Mouse (Mus musculus) inflammation-experienced regulatory T-cells, adult 6 months (primary cell): ENCODE measurements around the gene Rxfp1. TPM values are rescaled to one million over a fixed set of nuclear protein-coding genes. Genes with fewer than 3 reads are reported as not detected.

Source experiments
- ATAC-seq: one replicate; pipeline ENCODE4 v1.8.0; 2017
- polyA plus RNA-seq, 3 experiments: library from polyadenylated mRNA; unstranded; fragments of 100-300 nt; shearing (Covaris generic); gene quantifications; one replicate each; pipeline ENCODE4 v1.2.1; 2017

The Rxfp1 gene
- polyA plus RNA-seq, 3 experiments from 2014 or later = 0.11 TPM; not detected in 2

DNA sequence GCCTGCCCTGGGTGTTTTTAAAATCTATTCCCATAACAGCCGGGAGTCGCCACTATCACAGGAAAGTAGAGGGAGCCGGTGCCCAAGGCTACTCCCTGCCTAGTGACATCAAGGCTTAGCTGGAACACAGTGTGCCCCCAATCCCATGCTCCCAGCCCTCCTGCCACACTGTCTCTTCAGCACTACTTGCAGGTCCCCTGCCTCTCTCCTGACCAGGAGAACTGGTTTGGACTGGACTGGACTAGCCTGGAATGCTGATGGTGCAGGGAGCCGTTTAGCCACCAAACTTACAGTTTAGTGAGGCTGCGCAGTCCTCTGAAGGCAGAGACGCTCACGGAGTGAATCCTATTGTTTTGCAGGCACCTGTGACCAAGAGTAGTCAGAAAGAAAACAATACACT is 67.1 kb downstream of the Rxfp1 start:
- no peak for ATAC-seq

DNA sequence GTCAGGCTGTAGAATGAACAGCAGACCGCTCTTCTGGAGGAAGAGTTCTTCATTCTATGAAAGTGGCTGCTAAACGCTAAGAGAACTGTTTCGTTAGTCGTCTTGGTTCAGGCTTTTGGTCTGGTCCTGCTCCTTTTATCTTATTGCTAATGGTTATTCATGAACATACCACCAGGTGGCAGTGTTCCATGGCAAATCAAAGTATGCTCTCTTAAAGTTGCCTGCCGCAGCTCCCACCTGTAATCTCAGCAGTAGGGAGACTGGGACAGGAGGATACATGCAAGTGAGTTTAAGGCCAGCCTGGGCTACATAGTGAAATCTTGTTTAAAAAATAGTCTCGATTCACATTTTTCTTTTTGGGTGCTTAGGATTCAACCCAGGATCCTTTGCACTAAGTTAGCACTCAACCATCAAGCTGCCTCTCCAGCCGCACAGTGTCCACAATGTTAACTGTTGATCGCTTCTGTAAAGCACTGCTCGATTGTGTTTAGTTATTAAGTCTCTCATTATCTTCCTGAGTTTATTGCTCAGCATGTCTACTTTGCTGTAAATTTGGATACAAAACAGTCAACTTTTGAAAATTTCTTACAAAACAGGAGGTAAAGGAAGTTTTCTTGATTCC is 72.8 kb downstream of the Rxfp1 start:
- peak; percentile 77 for ATAC-seq

DNA sequence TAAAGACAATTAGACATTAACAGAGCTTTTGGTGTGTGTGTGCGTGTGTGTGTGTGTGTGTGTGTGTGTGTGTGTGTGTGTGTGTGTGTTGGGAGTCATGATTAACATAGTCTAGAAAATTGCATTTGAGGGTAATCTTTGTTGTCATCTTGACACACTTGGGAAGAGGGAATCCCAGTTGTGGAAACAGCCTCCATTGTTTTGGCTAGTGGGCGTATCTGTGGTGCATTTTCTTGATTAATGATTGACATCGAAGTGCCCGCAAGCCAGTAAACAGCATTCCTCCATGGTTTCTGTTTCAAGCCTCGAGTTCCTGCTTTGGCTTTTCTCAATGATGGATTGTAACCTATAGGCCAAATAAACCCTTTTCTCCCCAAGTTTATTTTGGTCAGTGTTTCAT is 81.0 kb downstream of the Rxfp1 start:
- ATAC-seq = no peak

DNA sequence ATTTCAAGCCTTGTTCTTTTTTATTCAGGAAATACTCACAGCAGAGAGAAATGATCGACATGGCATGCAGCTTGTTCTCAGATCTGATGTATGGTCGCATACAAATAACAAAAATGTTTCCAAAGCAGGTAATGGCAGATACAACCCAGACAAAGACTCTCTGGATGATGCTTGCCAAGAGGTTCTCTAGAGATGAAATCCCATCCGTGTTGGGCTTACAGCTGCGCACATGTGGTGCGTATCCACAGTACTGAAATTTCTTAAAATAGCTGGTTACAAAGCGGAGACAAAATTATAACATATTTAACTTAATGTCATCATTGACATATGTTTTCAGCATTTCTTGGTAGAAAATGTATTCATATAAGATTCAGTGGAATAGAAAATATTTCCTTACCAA is 85.6 kb downstream of the Rxfp1 start:
- ATAC-seq = no peak

DNA sequence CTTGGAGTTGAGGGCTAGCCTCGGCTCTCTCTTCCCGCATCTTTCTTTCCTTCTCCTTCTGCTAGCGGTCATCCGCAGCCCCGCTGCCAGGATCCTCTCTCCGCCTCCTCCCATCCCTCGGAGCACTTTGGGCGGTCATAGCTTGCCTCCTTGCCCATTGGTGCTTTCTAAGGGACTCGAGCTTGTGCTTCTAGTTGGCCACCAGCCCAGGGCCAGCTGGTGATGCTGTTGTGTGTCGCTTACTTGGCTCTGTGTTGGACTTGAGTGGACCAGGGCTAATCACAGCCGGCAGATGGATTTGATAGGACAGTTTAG is 108.3 kb downstream of the Rxfp1 start, which contains the start of gene Etfdh:
Etfdh (minus strand) TSS at position 85 of the 315 bp plus-strand sequence.
- ATAC-seq = no peak

DNA sequence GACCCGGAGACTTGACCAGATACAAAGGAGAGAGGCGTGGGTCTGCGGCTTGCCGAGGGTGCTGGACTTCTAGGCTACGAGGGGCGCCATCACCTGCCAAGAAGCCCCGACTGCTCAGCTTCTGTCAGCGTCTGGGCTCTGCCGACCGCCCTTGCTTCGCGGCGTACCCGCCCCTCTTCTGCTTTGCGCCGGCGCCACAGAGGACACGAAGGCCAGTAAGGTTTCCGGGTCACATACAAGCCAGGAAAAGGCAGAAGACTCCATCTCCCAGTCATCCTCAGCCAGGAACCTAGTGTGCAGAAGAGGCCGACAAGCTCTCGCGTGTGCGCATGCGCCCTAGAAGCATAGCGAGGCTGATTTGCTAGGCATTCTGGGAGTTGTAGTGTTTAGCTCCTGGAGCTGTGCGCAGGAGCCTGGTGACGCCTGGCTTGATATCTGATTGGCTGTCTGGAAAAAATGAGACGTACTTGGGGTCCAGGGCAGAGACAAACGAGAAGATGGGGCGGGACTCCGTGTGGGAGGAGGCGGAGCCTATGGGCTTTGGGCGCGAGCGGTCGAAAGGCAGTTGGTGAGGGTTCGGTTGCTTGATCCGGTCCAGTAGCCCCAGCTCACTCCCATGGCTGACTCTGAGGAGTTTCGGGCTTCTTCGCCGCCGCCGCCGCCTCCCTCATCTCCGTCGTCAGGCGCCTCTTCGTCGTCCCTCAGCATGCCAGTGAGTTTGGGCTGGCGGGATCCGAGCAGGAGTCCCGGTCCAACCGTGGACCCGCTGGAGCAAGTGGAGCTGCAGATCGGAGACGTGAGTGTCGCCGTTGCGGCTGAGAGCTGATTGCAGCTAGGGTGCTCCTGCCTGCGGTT is 108.9 kb downstream of the Rxfp1 start, which contains the start of gene 4930579G24Rik:
4930579G24Rik (plus strand) TSS at position 519 of the 855 bp plus-strand sequence.
- ATAC-seq = peak; percentile 93

DNA sequence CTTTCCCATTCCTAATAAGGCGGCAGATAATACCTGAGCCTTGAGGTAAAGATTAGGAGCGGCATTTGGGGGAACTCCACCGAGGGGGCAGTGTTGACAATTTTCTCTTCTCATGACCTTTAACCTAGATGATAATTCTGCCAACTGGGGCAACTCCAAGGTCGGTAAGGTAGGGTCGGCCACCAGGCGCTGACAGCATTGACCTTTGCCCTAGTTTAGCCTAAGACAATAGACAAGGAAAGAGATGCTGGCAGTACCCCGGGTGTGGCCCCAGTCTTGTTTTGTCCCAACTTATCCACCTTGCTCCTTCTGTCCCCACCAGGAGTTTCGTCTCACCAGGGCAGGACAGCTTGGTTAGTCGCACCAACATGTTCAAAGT is 109.5 kb downstream of the Rxfp1 start:
- peak; percentile 2 for ATAC-seq

DNA sequence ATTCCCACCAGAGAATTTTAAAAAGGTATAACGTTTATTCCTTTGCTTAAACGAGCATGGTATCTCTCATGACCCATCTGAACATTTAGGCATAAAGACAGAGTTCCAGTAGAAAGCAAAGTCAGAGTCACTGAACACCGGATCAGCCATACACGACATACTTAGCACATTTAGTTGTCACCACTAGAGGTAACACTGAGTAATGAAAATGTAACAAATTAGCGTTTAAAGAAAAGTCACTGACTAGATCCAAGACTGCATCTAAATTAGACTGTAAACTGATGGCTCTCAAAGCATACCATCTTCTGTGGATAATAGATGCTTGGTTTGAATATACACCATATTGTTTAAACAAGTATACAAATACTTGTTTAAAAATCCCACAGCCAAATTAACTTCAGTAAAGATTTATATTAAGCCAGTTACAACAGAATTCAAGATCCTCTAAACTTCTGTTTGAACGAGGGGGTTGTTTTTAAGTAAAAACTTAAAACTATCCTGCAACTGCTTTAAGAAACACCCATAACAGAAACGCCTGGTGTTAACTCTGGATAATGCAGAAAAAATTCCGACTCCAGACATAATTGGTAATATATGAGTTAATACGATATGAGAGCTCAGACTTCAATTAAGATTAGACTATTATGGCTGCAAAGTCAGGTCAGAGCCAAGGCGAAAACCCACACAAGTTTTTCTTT is 110.0 kb downstream of the Rxfp1 start:
- peak; percentile 7 for ATAC-seq

DNA sequence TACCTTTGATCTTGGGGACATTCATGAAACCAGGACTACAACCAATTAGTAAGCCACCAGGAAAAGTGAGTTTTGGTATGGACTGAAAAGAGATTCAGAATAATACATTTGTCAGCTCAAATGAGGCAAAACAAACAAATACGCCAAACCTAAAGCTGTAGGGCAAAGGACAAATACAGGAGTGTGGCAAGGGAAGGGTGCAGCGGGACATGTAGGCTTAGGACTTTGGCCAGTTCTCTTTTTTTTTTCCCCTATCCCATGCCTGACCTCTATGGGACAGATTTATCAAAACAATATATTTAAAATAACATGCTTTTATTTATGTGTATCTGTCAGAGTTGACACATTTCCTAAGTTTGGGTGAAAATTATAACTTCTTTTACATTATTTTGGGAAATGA is 127.8 kb downstream of the Rxfp1 start:
- no peak for ATAC-seq

DNA sequence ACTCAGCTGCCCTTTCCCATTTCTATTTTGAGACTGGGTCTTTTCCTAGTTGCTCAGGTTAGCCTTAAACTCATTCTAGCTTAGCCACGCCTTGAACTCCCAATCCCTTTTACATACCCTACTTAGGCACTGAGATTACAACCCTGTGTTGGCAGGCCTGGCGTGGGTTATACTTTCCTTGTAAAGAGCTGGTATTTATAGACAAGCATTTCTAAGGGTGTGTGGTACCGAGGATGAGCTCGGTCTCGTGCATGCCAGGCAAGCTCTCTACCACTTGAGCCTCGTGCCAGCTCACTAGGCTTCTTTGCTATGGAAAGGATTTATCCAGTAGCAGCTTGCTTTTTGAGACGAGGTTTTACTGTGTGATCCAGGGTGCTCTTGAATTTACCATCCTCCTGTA is 142.2 kb downstream of the Rxfp1 start:
- ATAC-seq = no peak

DNA sequence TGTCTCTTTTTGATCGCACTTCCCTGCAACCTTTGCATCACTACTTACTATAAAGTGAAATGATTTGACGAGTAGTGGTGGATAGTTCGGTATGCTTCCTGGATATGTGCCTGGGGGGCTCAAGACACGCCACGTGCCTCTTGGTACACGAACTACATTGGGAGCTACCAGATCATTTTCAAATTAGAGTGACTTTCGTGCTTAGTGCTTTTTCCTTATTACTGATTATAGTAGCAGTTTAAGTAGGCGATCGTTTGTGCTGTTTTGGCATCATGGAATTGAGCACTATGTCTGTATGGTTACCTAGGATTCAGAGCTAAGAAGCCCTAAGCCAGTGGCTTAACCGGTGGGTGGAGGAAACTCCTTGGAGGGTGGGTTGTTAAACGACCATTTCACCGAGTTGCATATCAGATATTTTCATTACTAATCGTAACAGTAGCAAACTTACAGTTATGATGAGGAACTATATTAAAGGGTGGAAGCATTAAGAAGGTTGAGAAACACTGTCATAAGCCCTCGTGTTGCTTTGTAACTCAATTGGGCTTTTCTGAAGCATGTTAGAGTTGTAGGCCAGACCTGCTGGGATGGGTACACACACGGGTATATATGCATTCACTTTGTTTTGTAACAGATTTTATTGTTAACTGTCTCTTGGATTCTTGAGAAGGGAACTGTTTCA is 145.7 kb downstream of the Rxfp1 start:
- ATAC-seq = no peak

Other genes starting within 250 kb of the Rxfp1 start
- under 1 TPM; 0.13 to 0.40 (median 0.29) TPM for gene Fnip2, start 170.1 kb downstream of the Rxfp1 start, polyA plus RNA-seq
- gene Ppid, start 146.5 kb downstream of the Rxfp1 start, polyA plus RNA-seq = 100 to 1,000 TPM; 118 to 138 (median 118) TPM
- 10 to 100 TPM in 2 of 3 experiments, 1 to 10 TPM in 1; 6.8 to 34.0 (median 10.7) TPM for gene 4930579G24Rik, start 108.8 kb downstream of the Rxfp1 start, polyA plus RNA-seq
- 10 to 100 TPM; 39.9 to 51.6 (median 42.9) TPM for gene Etfdh, start 108.4 kb downstream of the Rxfp1 start, polyA plus RNA-seq
- gene Tmem144, start 114.9 kb upstream of the Rxfp1 start, polyA plus RNA-seq = under 1 TPM in 2 of 3 experiments, not detected in 1; 0.50 to 0.83 TPM
- gene Fam198b, start 146.7 kb upstream of the Rxfp1 start, polyA plus RNA-seq = under 1 TPM in 1 of 3 experiments, not detected in 2; 0.26 TPM